Mouse (Mus musculus) thymus, adult 2 months (tissue): ENCODE data around the gene Bpnt1. TPM values are rescaled to one million over a fixed set of nuclear protein-coding genes. Genes with fewer than 3 reads are reported as not detected.

ENCODE experiments used
- DNase-seq: peaks from one replicate; pipeline ENCODE4 v3.0.0; 2021
- H3K27ac ChIP-seq: fragments of 200-500 bp; 2 replicates; pipeline ENCODE4 v1.5.1; 2012; ENCODE audit warnings: low read length, control low read depth; ENCODE audit not compliant: control insufficient read depth, insufficient read depth
- H3K27me3 ChIP-seq: fragments of 200-500 bp; 2 replicates; pipeline ENCODE4 v1.6.1; 2012; ENCODE audit warnings: mild to moderate bottlenecking, low read length, moderate library complexity, mixed read lengths; ENCODE audit not compliant: control insufficient read depth, insufficient read depth
- H3K36me3 ChIP-seq: fragments of 200-500 bp; 2 replicates; pipeline ENCODE4 v1.6.1; 2012; ENCODE audit warnings: mild to moderate bottlenecking, low read length, moderate library complexity; ENCODE audit not compliant: control insufficient read depth, insufficient read depth
- H3K4me1 ChIP-seq: fragments of 200-500 bp; replicated peaks from 2 replicates; pipeline ENCODE4 v1.6.1; 2012; ENCODE audit warnings: low read length; ENCODE audit not compliant: control insufficient read depth, insufficient read depth
- H3K4me3 ChIP-seq: fragments of 200-500 bp; 2 replicates; pipeline ENCODE4 v1.5.1; 2012; ENCODE audit warnings: mild to moderate bottlenecking, low read length, control low read depth, moderate library complexity; ENCODE audit not compliant: control insufficient read depth, insufficient read depth
- CTCF ChIP-seq: fragments of 200-500 bp; IDR thresholded peaks from 2 replicates; pipeline ENCODE4 v1.5.1; 2012; ENCODE audit warnings: mild to moderate bottlenecking, control low read depth, low read length, moderate library complexity, borderline replicate concordance; ENCODE audit not compliant: control insufficient read depth, poor library complexity, insufficient read depth; ENCODE audit errors: extremely low read depth
- POLR2A ChIP-seq: fragments of 200-500 bp; IDR thresholded peaks from 2 replicates; pipeline ENCODE4 v1.6.1; 2012; ENCODE audit warnings: mild to moderate bottlenecking, low read length, control low read depth, moderate library complexity; ENCODE audit not compliant: control insufficient read depth, poor library complexity, insufficient read depth; ENCODE audit errors: extremely low read depth
- WGBS: fragments of 180-500 bp; shearing (Covaris S2); methylation state at CpG from one replicate; pipeline ENCODE4 v1.1.7; 2018; 5-methylcytosine and 5-hydroxymethylcytosine counted together
- polyA plus RNA-seq: library from polyadenylated mRNA; depleted of rRNA; stranded (reverse); fragments of >200 nt; gene quantifications from 2 replicates; pipeline ENCODE4 v1.2.3, GENCODE M21; 2012; rRNA removed

Bpnt1 gene
- 14.0 and 19.6 TPM in 2 replicates for polyA plus RNA-seq

- H3K36me3 ChIP-seq = no peaks in the 10 kb centered on the region
Observed at GRCm38 (mm10) chr1:185331983-185332430, at the start of gene Bpnt1. TSS of gene Bpnt1 (plus strand) at chr1:185332149.

DNA sequence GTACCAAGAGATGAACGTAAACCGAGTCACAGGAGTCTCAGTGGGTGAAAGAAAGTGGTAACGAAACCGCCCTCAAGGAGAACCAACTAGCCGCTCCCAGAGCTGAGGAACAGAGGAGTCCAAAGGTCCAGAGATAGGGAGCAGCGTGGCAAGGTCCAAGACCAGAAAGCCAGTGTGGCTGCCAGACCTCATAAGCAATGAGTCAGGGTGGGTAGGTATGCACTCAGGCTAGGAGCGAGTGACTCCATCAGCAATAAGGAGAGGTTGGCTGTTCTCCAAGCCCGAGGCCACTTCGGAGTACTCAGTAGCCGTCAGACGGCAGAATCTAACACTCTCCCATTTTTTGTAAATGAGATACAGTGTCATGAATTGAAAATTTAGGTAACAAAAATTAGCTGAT is 49.1 kb upstream of the Bpnt1 start:
- Histone ChIP-seq H3K27ac (no peak overlapping the region), H3K4me3 (no peak overlapping the region), H3K4me1 (no peaks in the 10 kb centered on the region), H3K27me3 (no peaks in the 10 kb centered on the region), H3K36me3 (peaks cover 47% of the 10 kb centered on the region)
- no peak for DNase-seq
- TF ChIP-seq CTCF = no peak
- TF ChIP-seq POLR2A = no peak
- over 99% methylated on average over 11 of the region's 11 CpGs for WGBS

More at GRCm38 (mm10) chr1:185331983-185332430, at the start of gene Bpnt1:
- Histone ChIP-seq H3K27ac (peak within 1 kb of the TSS; percentile 67), H3K4me1 (0 out of 2 replicates have a peak, but pooled peaks cover 4% of the 10 kb centered on the region), H3K4me3 (peak within 1 kb of the TSS; percentile 51), H3K27me3 (no peaks in the 10 kb centered on the region)
- peak; percentile 77 for DNase-seq
- TF ChIP-seq CTCF (no peak), POLR2A (no peak)
- WGBS = under 1% methylated on average over 32 of the region's 32 CpGs

DNA sequence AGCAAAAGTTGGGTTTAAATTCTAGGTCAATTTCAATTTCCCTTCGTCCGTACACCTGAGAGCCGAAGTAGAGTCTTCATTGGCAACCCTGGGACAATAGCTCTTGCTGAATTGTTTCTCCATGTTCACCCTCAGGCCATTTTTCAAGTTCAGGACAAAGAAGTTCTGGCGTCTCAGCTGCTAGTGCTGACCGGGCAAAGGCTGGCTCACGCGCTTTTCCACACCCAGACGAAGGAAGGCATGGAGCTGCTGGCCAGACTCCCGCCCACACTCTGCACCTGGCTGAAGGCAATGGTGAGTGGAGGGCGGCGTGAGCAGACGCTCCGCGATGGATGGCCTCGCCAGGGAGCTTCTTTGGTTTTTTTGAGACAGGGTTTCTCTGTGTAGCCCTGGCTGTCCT is 48.7 kb upstream of the Bpnt1 start:
- Histone ChIP-seq H3K4me1 (no peaks in the 10 kb centered on the region), H3K27ac (no peak overlapping the region), H3K27me3 (no peaks in the 10 kb centered on the region), H3K4me3 (no peak overlapping the region), H3K36me3 (peaks cover 46% of the 10 kb centered on the region)
- DNase-seq = no peak
- 99% methylated on average over 15 of the region's 15 CpGs for WGBS
- no peak for TF ChIP-seq CTCF
- no peak for TF ChIP-seq POLR2A

GRCm38 (mm10) chr1:185284740-185285139 is 47.2 kb upstream of the Bpnt1 start:
- H3K4me3 ChIP-seq = no peak overlapping the region
- peaks cover 46% of the 10 kb centered on the region for H3K36me3 ChIP-seq
- TF ChIP-seq POLR2A (no peak), CTCF (no peak)
- no peaks in the 10 kb centered on the region for H3K4me1 ChIP-seq
- DNase-seq = no peak
- 92% methylated on average over 4 of the region's 4 CpGs for WGBS
- H3K27me3 ChIP-seq = no peaks in the 10 kb centered on the region
- H3K27ac ChIP-seq = no peak overlapping the region

DNA sequence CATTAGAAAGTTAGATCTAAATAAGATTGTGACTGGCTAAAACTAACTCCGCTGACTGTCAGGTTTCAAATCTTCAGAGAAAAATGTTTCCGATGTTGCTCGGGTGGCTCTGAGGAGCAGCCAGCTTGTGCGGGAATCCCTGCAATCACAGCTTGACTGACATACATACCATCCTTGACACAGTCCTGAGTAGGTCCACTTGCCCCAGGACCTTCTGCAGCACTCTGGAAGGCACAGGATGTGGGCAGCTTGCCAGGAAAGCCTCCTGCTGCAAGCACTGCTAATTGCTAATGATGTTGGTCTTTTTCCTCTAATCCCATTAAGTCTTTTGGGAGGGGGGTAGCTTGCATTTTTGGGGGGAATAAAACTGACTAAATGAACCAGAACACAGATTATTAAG is 46.8 kb upstream of the Bpnt1 start:
- H3K36me3 ChIP-seq = peaks cover 46% of the 10 kb centered on the region
- no peak for DNase-seq
- 97% methylated on average over 4 of the region's 4 CpGs for WGBS

DNA sequence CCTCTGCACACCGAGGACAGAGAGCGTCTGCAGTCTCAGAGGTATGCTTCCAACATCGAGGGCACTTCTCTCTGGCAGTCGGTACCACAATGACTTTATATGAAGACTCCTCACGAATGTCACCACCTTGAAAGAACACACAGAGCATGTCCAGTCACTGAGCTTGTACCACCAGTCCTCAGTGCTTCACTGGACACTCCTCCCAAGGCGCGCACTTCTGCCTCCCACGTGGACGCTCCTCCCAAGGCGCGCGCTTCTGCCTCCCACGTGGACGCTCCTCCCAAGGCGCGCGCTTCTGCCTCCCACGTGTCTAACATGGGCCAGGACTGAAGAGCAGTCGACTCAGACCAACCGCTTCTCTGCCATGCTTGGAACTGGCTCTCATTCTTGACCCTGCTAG is 44.9 kb upstream of the Bpnt1 start:
- H3K27ac ChIP-seq = no peak overlapping the region
- H3K4me1 ChIP-seq = no peaks in the 10 kb centered on the region
- H3K27me3 ChIP-seq = no peaks in the 10 kb centered on the region
- peaks cover 46% of the 10 kb centered on the region for H3K36me3 ChIP-seq
- WGBS = 96% methylated on average over 20 of the region's 20 CpGs
- DNase-seq = no peak
- TF ChIP-seq POLR2A (no peak), CTCF (no peak)
- H3K4me3 ChIP-seq = no peak overlapping the region

More for the DNA sequence above, 46.8 kb upstream of the Bpnt1 start:
- TF ChIP-seq CTCF (no peak), POLR2A (no peak)
- Histone ChIP-seq H3K4me1 (no peaks in the 10 kb centered on the region), H3K27me3 (no peaks in the 10 kb centered on the region), H3K27ac (no peak overlapping the region), H3K4me3 (no peak overlapping the region)

- peaks cover 33% of the 10 kb centered on the region for H3K36me3 ChIP-seq
- TF ChIP-seq POLR2A (no peak), CTCF (no peak)
- H3K27me3 ChIP-seq = no peaks in the 10 kb centered on the region
- no peak overlapping the region for H3K4me3 ChIP-seq
- H3K4me1 ChIP-seq = no peaks in the 10 kb centered on the region
- DNase-seq = no peak
- no peak overlapping the region for H3K27ac ChIP-seq
- 97% methylated on average over 5 of the region's 5 CpGs for WGBS
Observed at GRCm38 (mm10) chr1:185289231-185289630, 42.7 kb upstream of the Bpnt1 start.
